Mouse (Mus musculus): ENCODE results near the gene Col13a1.

Gene Col13a1

GRCm38 (mm10) chr10:61829046-61829445, 149.9 kb downstream of the Col13a1 start:
- DNase-seq (ENCODE audit: low spot score): no peak

DNA sequence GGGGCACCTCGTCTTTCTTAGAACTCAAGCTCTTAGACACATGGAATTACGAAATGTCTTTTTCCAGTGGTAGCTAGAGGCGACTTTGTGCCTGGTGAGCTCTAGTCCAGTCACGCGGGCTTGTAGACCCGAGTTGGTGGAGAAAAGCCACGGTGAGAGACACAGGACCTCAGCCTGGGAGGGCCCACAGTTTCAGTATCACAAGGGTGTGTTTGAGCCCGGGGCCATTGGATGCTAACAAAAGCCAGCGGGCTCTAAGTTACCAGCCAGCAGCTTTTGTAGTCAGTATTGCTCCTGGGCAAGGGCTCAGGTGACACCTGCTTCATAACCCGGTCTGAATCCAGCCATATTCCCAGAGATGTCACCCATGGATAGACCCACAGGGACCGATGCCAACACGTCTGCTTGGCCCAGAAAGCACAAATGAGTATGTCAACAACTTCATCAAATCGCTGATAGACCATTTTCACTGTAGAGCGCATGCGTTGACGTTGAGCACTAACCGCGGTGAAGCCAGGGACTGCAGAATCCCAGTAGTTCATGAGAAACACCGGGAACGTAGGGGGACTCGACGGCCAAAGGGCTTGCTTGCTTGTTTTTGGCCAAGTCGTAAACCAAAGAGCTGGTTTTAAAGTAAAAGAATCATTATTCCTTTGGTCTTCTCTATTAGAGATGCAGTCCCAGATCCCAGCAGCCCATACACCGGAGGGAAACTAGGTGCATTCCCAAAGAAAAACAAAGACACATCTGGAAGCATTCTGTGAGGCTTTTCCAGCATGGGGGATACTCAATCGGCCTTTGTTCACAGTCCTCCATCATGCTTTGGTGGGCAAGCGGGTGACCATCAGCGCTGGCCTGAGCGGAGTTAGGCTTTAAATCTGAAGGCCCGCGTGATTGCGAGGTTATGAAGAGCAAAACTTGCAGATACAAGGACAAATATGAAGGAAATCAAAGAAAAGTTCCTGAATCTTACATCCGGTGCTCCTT, 150.7 kb downstream of the Col13a1 start:
- DNase-seq (ENCODE audit: low spot score): no peak

GRCm38 (mm10) chr10:61826753-61827435, 152.0 kb downstream of the Col13a1 start:
- no peak for DNase-seq (ENCODE audit: low spot score)

DNA sequence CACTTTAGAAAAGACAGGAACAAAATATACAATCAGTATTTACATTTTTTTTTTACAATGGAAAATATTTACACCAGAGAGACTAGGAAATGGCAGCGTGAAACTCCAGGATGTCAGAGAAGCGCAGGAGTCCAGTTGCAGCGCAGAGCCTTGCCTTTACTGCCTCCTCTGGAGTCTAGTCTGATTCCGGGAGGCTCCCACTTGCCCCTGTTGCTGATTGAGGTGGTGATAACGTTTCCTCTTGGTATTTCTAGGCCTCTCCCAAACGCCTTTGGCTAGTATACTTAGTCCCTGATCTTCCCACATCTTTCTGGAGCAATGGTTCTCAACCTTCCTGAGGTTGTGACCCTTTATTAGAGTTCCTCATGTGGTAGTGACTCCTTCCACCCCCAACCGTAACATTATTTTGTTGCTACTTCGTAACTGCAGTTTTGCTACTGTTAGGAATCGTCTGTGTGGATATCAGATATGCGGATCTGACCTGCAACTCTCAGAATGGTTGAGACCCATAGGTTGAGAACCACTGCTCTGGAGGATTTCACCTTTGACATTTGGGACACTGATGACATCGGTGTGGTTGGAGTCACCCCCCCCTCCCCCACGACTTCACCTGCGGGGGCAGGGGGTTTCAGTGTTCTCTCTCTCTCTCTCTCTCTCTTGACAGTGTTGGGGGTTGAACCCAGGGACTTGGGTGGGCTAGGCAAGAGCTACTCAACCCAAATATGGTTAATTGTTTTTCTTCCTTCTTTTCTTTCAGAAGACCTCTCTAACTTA, 152.7 kb downstream of the Col13a1 start:
- DNase-seq (ENCODE audit: low spot score): no peak

- DNase-seq (ENCODE audit: low spot score): no peak
Observed at GRCm38 (mm10) chr10:61825536-61825935, 153.4 kb downstream of the Col13a1 start.

GRCm38 (mm10) chr10:61823731-61824115, 155.2 kb downstream of the Col13a1 start:
- no peak for DNase-seq (ENCODE audit: low spot score)

- no peak for DNase-seq (ENCODE audit: low spot score)
Observed at GRCm38 (mm10) chr10:61822968-61823730, 155.8 kb downstream of the Col13a1 start.

DNA sequence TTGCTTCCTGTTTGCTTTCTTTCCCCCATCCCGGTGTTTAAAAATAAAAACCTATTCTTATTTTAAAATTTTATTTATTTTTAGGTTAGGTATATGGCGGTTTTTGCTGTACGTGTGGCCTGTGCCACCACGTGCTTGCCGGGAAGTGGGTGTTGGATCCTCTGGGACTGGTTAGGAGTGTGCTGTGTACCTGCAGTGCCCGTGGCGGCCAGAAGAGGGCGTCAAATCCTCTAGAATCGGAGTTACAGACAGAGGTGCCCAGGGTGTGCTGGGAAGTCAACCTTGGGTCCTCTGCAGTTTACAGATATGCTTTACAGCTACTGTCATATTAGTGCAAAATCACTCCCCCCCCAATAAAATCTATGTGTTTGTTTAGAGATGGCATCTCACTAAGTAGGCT, 158.9 kb downstream of the Col13a1 start:
- no peak for DNase-seq (ENCODE audit: low spot score)

DNA sequence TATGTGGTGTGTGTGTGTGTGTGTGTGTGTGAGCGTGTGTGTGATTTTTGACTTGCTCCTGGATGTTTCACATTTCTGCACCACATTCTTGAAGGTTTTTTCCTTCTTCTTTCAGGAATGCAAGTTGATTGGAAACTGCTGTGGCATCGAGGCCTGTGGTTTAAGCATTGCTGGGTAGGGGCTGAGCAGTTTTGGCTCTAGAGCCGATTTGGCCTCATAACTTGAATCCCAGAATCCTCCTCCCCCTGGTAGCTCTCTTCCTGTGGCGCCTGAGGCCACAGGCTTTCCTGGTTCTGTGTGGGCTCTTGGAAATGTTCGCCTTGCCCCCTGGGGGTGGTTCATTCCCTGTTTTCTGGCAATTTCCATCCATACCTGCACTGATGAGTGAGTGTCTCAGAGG, 166.9 kb downstream of the Col13a1 start:
- no peak for DNase-seq (ENCODE audit: low spot score)

GRCm38 (mm10) chr10:61798133-61798576, 180.8 kb downstream of the Col13a1 start:
- DNase-seq (ENCODE audit: low spot score): no peak

DNA sequence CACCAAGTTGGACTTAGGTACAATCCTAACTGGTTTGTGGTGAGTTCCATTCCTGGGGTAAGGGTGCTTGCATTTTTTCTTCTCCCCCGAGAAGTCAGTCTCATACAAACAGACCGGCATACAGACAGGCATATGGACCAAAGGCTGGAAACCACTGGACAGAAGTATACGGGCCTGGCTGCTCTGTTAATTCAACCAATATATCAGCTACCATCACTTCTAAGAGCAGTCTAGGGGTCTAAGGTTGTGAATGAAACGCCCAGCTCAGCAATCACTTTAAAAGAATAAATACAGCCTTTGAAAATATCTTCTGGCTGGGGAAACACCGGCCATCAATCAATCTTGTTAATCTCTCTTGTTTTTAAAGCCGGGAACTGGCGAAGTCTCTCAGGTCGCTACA, 183.4 kb downstream of the Col13a1 start:
- no peak for DNase-seq (ENCODE audit: low spot score)

GRCm38 (mm10) chr10:61794971-61795370, 183.9 kb downstream of the Col13a1 start:
- no peak for DNase-seq (ENCODE audit: low spot score)

DNA sequence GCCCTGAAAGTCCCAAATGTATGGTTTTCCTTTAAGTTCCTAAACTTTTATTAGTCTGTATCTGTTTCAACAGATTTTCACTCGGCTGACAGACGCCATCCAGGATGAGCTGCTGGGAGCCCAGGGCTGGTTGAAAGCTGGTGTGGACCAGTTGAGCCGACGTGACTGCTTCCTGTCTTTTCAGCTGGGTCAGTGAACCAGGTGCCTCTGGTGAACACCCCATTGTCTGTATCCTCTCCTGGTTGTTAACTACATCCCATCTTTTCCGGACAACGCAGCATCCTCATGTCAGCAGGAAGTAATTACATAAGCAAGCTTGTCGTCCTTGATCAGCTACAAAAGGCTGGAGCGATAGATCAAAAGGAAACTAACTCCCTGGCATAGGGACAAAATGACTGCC, 185.9 kb downstream of the Col13a1 start:
- no peak for DNase-seq (ENCODE audit: low spot score)

- no peak for DNase-seq (ENCODE audit: low spot score)
Observed at GRCm38 (mm10) chr10:61788499-61788898, 190.4 kb downstream of the Col13a1 start.

Measured in MN1 (cell line).